Mouse (Mus musculus) gastrocnemius, postnatal 4 days (tissue): ENCODE data around the gene Tnxb. TPM values are rescaled to one million over a fixed set of nuclear protein-coding genes. Genes with fewer than 3 reads are reported as not detected.

Experiments used
- DNase-seq, 2 experiments: peaks; one replicate each; pipeline ENCODE4 v3.0.0; 2021 to 2022; ENCODE audit warnings: low spot score in 2 of 2, mixed read lengths in 2 of 2
- long read RNA-seq, 2 experiments: library from polyadenylated mRNA; stranded (forward); transcript quantifications; one replicate each; pipeline ENCODE4 v2.0.0; 2021
- total RNA-seq, 2 experiments: library from RNA; stranded (reverse); gene quantifications; 2 replicates each; pipeline ENCODE4 v1.2.3; 2021

Tnxb gene
- total RNA-seq = 100 to 1,000 TPM; 197 to 232 TPM
- long read RNA-seq, experiment 1, partial matches to known transcripts = 9 of 10 reads
- long read RNA-seq, experiment 1, other reads (novel, unspliced or antisense) = 1 of 10 reads
- long read RNA-seq, experiment 2, partial matches to known transcripts = 12 of 18 reads
- long read RNA-seq, experiment 2, other reads (novel, unspliced or antisense) = 6 of 18 reads

DNA sequence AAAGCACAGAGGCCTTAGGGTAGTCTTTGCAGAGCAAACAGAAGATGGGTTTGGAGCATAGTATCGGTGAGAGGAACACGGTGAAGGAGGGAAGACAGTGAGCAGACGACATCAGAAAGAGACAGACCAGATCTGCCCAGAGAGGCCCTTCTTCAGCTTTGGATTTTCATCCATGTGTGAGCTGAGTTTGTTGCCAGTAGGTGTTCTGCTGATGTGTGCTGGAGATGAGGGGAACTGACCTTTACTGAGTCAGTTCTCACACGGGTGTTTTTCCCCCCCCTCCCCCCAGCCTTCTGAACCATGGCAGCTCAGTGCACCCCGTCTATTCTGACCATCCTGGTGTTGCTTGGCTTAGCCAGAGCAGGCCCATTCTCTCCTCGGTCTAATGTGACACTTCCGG lies at the start of gene Tnxb:
Gene Tnxb (plus strand): TSS at position 301 of the 400 bp plus-strand sequence.
- no peak for DNase-seq

DNA sequence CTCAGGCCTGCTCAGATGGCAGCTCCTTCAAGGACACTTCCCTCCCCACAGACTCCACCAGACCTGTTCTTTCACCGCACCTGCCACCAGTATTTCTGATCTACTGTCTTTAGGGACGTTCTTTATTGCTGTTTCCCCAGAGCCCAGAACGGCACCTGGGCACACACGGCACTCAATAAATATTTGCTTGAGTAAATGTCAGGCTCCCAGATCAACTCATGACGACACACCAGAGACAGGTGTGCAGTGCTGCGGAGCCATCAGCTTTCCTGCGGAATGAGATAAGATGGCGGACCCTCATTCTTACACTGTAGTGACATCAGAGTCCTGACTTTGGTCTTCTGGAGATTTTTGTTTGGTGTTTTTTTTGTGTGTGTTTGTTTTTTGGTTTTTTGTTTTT lies 49.3 kb upstream of the Tnxb start:
- DNase-seq = no peak

DNA sequence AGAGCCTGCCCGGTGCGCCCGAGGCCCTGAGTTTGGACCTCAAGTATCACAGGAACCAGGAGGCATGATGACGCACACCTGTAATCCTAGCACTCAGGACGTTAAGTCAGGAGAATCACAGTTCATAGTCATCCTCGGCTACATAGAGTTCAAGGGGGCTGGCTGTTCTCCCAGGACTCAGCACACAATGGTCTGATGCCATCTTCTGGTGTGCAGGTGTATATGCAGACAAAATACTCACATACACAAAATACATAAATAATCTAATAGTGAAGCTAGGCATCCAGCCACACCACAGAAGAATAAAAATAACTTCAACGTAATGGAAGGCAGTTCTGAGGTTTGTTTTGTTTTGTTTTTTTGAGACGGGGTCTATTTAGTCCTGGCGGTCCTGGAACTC lies 47.2 kb upstream of the Tnxb start:
- DNase-seq = no peak

DNA sequence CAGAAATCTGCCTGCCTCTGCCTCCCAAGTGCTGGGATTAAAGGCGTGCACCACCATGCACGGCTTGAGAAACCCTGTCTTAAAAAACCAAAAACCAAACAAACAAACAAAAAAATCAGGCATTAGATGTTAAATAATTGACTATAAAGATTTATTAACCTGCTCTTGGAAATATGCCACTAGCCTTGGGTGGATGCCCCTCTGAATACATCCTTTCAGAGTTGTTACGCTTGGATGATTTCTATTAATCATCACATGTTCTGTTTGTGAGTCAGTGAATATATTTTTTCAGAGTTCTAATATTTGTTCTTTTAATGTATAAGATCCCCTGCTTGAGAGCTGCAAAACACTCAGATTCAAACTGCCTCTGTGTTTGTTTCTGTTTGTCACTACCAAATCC lies 45.4 kb upstream of the Tnxb start:
- no peak for DNase-seq

DNA sequence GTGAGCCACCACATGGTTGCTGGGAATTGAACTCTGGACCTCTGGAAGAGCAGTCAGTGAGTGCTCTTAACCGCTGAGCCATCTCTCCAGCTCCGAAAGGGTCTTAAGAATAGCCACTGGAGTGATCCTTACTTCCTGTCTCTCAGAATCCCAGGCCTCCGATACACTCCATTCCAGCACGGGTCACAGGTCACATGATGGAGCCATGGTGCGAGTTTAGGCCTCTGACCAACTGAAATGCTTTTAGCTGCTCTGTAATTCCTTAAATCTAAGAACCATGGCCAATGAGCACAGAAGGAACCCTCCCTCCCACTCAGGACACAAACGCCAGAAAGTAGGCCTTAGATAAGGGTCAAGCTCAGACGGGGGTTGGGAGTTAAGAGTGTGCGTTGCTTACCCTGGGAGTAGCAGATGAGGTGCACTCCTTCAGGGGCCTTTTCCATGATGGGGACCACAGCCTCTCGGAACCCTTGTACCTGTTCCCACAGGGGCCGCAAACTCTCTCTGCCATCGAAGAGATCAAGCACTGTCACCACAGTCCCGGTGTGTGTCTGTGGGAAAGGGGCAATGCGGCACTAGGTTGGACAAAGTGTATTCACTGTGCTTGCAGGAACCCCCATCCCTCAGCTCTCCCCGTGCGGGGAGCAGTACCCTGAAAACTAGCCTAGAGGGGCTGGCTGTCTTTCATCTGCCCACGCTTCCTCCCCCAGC lies 44.1 kb upstream of the Tnxb start:
- no peak for DNase-seq

DNA sequence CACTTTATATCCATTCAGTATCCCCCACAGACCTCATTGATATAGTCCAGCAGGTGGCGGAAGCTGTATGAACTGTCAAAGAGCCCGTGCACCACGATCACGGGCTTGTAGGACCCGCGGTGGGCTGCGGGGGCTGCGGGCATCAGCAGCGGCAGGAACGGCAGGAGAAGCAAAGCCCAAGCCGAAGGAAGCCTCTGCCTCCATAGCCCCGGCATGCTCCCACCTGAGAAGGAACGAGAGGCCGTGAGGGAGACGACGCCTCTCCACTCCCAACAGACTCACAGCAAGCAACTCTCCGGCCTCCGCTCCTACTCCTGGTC lies 43.6 kb upstream of the Tnxb start:
- no peak for DNase-seq

DNA sequence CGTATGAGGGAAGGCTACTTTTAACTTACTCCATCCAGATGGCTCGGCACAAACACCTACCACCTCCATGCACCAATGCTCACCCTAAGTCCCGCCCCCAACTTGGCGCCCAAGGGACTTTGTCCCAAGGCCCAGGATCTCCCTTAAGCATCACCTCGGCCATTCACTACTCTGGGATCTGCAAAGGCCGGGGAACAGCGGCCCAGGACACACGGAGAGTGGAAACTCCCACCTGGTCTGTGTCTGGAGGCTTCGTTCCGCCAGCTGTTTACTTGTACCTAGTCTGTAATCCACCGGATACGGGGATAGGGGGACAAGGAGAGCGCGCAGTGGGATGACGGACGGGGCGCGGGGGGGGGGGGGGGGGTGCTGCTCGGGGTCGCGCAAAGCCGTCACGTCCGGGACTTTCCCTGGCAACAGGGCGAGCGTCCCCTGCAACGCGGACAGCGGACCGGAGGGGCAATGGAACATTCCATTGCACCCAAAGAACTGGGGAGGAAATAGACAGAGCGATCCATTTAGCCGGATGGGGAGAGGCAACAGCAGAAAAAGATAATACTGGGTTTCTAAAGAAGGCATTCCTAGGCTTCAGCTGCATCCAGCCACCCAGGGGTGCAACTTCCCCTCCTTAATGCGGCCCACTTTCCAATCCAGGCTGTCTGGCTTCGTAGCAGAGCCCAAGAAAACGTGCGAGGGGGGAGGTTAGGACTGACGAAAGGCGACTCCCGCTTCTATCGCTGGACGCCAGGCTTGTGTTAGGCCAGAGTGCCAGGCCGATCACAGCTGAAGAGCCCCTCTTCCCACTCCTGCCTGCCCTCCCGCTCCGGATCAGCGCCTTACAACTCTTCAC lies 43.0 kb upstream of the Tnxb start:
- peak; percentile 70 to 90 for DNase-seq

DNA sequence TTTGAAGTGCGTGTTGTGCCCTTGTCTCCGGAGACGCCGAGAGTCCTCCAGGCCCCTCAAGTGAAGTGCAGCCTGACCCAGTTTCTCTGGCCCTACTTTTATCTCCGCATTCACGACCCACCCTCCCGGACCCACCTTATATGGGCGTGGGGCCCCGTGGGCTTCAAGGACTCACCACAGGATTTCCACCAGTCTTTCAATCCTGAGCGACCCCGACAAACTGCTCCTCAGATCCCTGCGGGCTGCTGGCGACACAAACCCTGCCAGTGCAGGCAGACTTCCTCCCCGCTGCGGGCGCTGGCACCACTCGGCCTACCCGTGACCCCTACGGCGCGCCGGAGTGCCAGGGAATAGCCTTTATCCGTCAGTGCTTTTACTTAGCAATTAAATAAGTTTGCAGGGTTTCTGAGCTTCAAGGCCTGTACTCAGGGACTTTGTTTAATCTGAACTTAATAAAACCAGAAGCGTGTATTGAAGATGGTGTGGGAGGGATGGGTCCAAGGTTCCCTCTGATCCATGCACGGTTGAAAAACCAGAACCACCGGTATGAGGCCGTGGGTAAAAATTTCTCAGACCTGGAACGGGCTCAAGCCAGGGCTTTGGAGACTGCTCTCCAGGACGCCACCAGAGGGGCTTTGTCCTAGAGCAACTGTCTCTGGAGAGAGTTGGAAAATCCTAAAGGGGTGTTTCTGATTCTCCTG lies 42.2 kb upstream of the Tnxb start, which contains the start of gene Ppt2:
Gene Ppt2 (minus strand): TSS at position 568 of the 701 bp plus-strand sequence.
- DNase-seq = peak in 1 of 2 experiments; percentile 56

DNA sequence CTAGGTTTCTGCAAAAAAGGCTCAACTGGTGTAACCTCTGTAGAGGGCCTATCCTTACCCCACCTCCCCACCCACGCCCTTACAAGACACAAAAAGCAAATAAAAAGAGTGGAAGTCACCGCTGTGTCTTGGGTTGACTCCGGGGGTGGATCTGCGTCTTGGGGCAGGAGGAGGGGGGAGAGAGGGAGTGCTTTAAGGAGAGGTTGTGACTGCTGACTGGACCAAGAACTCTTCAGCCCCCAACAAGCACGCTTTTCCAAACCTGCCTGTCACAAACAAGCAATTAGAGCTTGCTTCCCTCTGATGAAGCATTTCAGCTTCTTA lies 41.7 kb upstream of the Tnxb start:
- no peak for DNase-seq

DNA sequence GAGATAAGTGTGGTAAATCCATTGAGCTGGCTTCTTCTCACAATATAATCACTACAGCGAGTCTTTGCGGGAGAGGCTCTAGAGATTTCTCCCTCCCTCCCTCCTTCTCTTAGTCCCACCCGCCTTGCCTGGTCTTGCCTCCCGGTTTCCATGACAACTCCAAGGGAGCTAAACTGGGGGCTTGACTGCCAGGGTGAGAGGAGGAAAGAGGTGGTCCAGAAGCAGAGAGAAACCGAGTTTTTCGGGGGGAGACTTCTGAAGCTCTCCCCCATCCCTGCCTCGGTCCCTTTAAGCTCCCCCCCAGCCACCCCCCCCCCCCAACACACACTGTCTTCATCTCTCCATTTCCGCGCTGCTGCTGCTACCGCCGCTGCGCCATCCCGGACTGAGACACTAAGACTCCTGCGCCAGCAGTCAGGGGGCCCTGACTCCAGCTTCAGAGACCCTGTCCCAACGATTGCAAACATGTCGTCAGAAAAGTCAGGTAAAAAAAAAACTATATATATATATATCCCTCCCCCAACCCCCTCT lies 41.0 kb upstream of the Tnxb start, which contains the start of gene Prrt1:
Gene Prrt1 (plus strand): TSS at position 313 of the 531 bp plus-strand sequence.
- DNase-seq = no peak

DNA sequence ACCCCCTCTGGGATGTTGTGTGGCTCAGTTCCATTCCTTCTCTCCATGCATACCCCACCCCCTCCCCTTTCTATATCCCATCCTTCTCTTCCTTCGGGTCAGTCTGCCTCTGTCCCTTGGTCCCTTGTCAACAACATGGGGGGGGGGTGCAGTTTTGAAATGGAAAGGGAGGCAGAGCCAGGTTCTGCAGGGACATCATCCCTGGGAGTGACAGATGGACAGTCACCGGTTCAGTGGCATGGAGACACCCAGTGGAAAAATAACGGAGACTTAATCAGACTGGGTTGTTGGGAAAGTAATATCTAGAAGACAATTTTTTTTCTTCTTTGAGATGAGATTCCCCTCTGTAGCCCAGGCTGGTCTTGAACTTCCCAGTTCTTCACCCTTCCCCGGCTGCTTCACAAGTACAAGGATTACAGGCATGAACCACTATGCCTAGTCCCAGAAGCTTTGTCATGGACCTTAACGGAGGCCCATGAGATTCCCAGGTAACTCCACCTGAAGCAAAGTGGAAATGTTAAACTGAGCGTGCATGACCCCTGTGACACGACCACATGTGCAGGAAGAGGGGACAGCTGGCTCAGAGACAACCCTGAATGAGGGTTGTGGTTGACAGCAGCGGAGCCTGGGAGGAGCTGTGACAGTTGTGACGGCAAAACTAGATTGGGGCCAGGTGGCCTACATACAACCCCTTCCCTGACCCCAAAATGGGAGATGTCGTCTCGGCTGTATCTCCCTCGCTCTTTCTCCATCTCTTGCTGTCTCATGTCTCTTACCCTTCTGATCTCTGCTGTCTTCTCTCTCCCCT lies 40.3 kb upstream of the Tnxb start:
- no peak for DNase-seq

DNA sequence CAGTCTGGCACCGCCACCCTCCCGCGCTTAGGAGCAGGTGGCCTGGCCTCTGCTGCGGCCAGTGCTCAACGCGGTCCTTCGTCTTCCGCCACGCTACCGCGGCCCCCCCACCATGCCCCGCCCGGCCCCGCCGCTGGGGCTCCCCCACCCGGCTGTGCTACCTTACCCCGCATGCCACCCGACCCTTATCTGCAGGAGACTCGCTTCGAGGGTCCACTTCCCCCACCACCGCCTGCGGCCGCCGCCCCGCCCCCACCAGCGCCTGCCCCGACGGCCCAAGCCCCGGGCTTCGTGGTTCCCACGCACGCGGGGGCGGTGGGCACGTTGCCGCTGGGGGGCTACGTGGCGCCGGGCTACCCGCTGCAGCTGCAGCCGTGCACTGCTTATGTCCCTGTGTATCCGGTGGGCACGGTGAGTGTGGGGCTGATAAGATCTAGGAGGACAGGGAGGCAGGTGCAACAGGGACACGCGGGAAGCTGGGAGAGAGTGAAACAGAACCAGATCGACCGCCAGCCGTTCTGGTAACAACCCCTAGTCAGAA lies 39.5 kb upstream of the Tnxb start:
- no peak for DNase-seq

DNA sequence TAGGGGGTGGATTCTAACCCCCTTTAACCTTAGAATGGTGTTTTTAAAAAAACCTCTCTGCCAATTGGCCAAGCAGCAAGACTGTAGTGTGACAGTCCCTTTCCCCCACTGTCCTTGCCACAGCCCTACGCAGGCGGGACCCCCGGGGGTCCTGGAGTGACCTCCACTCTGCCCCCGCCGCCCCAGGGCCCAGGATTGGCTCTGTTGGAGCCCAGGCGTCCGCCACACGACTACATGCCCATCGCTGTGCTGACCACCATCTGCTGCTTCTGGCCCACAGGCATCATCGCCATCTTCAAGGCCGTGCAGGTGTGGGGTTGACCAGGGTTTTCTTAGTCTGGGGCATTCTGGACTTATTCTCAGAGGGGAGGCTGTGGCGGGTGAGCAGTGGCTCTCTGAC lies 38.7 kb upstream of the Tnxb start:
- no peak for DNase-seq

DNA sequence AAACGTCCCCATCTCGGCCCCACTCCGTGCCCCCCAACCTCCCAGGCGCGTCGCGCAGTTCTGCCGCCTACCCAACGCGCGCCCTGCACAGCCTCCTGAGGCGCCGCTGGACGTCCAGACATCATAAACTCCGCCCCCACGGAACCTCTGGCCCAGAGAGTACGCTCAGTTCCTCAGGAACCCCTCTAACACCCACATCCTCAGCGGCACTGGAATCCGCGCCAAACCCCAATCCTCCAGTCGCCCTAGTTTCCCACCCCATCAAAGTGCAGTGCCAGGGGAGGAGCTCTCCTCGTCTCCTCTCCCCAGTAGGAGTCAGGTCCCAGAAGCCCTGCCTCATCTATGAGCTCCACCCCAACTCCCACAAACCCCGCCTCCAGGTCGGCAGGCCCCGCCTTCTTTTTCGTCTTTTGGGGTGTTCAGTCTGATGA lies 38.1 kb upstream of the Tnxb start:
- DNase-seq = peak in 1 of 2 experiments; percentile 52

DNA sequence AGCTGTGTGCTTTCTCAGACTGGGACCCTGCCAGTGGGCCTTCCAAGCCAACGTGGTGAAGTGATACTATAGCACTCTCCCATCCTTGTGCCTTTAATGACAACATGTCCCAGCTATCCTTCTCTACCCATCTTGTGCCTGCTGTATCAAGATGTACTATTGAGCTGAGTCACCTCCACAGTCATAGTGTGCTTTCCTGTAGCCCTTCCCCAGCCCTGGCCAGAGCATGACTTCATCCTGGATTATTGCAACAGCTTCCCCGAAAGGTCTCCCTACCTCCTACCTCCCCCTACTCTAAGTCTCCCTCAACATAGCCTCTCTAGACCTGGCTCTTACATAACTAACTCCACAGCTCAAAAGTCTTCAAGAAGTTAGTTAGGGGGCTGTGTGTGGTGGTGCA lies 34.7 kb upstream of the Tnxb start:
- no peak for DNase-seq

DNA sequence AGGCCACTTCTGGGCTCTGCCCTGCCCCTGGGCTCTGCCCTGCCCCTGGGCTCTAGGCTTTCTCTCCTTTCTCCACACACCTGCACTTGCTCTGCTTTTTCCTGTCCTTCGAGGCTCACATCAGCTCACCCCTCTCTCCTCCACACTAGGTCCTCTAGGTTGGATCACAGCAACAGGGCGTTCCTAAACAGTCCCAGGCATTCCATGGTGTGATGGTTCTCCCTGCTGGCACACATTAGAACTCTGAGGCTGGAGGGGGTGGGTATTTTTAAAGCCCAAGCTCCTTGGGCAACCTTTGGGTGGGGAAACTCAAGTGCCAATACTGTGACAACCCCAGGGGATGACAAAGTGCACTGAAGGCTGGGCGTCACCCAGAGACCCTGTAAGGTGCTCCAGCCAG lies 32.9 kb upstream of the Tnxb start:
- DNase-seq = no peak

DNA sequence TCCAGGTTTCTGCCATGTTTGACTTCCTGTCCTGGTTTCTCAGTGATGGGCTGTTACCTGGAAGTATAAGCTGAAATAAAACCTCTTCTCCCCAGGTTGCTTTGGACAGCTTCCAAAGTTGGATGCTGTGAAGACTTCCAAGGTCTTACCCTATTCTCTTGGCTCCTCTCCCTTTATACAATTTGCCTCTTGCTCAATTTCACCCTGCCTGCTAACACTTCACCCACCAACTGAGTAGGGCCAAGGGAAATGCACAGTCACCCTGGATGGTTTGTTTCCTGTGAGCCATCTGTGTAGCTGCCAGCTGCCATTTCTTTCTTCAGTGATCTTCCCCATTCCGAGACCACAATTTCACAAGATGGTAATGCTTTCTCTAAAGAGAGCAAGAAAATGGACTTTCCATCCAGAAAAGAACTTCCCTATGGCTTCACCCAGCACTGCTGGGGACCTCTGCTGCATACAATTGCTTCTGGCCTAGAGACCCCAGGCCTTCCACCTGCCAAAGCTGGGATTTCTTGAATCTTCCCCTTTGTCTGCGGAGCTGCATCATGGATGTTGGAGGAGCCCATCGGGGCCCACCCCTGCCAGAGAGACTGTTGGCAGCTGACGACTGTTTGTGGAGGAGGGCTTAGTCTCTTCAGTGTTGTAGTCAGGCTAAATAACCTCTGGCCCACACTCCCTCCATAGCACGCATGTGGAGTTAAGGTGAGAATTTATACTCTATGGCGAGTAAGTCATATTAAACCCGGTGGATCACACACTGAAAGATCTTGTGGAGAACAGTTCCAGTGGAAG lies 30.7 kb upstream of the Tnxb start:
- DNase-seq = no peak

DNA sequence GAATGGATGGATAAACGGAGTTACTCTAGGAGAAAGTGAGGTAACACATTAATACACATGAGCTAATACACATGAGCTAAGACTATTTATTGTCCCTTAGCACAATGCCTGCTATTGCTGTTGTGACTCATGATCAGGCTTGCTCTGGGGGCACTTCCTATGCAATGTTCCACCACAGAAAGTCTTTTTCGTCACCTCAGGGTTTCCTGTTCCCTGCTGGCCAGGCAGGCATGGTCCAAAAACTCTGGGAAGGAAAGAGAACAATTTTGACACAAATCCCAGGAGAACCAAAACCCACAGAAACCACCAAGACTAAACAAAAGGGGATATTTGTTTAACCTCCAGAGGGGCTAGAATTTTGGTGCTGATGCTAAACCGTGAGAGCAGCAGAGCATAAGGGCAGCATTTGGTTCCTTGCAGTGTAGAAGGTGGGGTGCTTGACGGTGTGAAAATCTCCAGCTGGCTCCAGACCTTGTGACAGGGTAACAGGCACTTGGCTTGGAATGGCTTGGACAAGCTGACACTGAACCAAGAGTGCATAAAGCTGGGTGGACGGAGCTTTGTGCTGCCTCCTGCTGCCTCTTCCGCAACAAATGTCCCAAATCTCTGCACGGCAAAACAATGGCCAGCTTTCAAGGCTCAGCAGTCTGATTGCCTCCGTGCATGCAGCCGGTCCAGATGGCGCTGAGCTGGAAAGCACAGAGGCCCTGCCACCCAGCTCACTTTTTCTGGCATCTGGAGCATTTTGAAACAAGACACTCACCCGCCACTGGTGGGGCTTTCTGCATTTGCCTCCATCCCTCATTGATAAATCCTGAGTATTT lies 29.3 kb upstream of the Tnxb start:
- peak in 1 of 2 experiments; percentile 48 for DNase-seq

DNA sequence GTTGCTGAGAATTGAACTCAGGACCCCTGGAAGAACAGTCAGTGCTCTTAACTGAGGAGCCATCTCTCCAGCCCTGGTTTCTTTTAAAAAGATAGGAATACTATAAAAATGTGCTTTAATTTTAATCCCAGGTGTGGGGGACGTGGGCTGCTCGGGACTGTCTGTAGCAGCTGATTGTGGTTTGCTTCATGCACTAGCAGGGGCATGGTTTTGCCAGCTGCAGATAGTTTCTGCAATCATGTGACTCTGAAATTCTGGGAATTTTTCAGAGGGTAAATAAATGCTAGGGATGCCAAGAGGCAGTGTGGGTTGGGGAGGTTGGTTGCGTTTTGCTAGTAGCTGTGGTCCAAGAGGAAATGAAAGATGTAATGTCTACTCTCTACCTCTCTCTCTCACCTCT lies 28.4 kb upstream of the Tnxb start:
- no peak for DNase-seq
